8 mouse cellular contexts compared by ENCODE assay signal in genomic region chr10:128179989-128180388, GRCm38 (mm10). TPM values are rescaled to one million over a fixed set of nuclear protein-coding genes. Genes with fewer than 3 reads are reported as not detected.
A peak's percentile ranks its signal among the peaks of the same experiment; 100 is the strongest.
DNase-seq lines count a peak whose midpoint lies in the region; ATAC-seq and TF ChIP-seq lines count a peak whose summit lies in the region.

TSS of gene Rbms2 (minus strand) at chr10:128180297.

- no peaks in the 10 kb centered on the region for H3K27me3 ChIP-seq in thymus, adult 2 months (ENCODE audit: control insufficient read depth, insufficient read depth, low read length)
- no peaks in the 10 kb centered on the region for H3K27me3 ChIP-seq in embryonic facial prominence, embryonic 11.5 days (ENCODE audit: control insufficient read depth, insufficient read depth, low read length)

- no peak within 1 kb of the TSS for H3K27ac ChIP-seq in thymus, adult 2 months (ENCODE audit: control insufficient read depth, insufficient read depth, low read length)
- H3K27ac ChIP-seq in embryonic facial prominence, embryonic 11.5 days (replicated peaks; ENCODE audit: low read depth, low read length) = 0 out of 2 replicates have a peak within 1 kb of the TSS, but pooled peaks have one; percentile 28

- H3K4me1 ChIP-seq in thymus, adult 2 months (replicated peaks; ENCODE audit: control insufficient read depth, insufficient read depth, low read length) = peaks cover 6% of the 10 kb centered on the region
- H3K4me1 ChIP-seq in embryonic facial prominence, embryonic 11.5 days (ENCODE audit: control insufficient read depth, insufficient read depth, low read length) = peaks cover 3% of the 10 kb centered on the region; the same call in 1 of the 2 replicates

- TF ChIP-seq POLR2A in thymus, adult 2 months (IDR thresholded peaks at IDR 0.05; ENCODE audit: control insufficient read depth, extremely low read depth, insufficient read depth, low read length, poor library complexity) = no peak

- peak within 1 kb of the TSS; percentile 26 for H3K9ac ChIP-seq in embryonic facial prominence, embryonic 11.5 days (replicated peaks; ENCODE audit: low read length)

- DNase-seq in thymus, adult 2 months = no peak
- DNase-seq in thymus, postnatal 10 days (ENCODE audit: low spot score in 2 of 2) = no peak
- DNase-seq in embryonic facial prominence, embryonic 11.5 days (ENCODE audit: low spot score) = peak; percentile 29
- peak; percentile 42 to 48 for DNase-seq in heart, postnatal 14 days
- DNase-seq in layer of hippocampus, postnatal 14 days (ENCODE audit: low spot score in 2 of 2) = no peak
- DNase-seq in lung, postnatal 36 days = peak; percentile 84
- no peak for DNase-seq in spleen, postnatal 4 days (ENCODE audit: low spot score in 2 of 2)
- no peak for DNase-seq in right cerebral cortex, postnatal 4 days

- no peak for ATAC-seq in embryonic facial prominence, embryonic 11.5 days (replicated peaks; ENCODE audit: insufficient number of reproducible peaks, low FRiP score, low TSS enrichment, low read depth)

- H3K9me3 ChIP-seq in embryonic facial prominence, embryonic 11.5 days (replicated peaks; ENCODE audit: control insufficient read depth, low read length) = no peaks in the 10 kb centered on the region

- TF ChIP-seq CTCF in thymus, adult 2 months (IDR thresholded peaks at IDR 0.05; ENCODE audit: borderline replicate concordance, control insufficient read depth, extremely low read depth, insufficient read depth, low read length, poor library complexity) = no peak

- no peak within 1 kb of the TSS for H3K4me3 ChIP-seq in thymus, adult 2 months (ENCODE audit: control insufficient read depth, insufficient read depth, low read length)
- no peak within 1 kb of the TSS for H3K4me3 ChIP-seq in embryonic facial prominence, embryonic 11.5 days (ENCODE audit: low read depth, low read length)

- no peaks in the 10 kb centered on the region for H3K36me3 ChIP-seq in thymus, adult 2 months (ENCODE audit: control insufficient read depth, insufficient read depth, low read length)
- H3K36me3 ChIP-seq in embryonic facial prominence, embryonic 11.5 days (replicated peaks; ENCODE audit: control insufficient read depth, insufficient read depth, low read depth, low read length) = no peaks in the 10 kb centered on the region

- intact Hi-C loops in heart, postnatal 14 days (cut with DNase I) = no loop called here

- WGBS in thymus, adult 2 months = 62% methylated on average over 6 of the region's 6 CpGs
- under 1% methylated on average over 6 of the region's 6 CpGs for WGBS in embryonic facial prominence, embryonic 11.5 days

- H3K4me2 ChIP-seq in embryonic facial prominence, embryonic 11.5 days (ENCODE audit: low read depth, low read length) = peak within 1 kb of the TSS; percentile 11; the same call in 1 of the 2 replicates

RNA-seq across cellular contexts. Expression of gene Rbms2, which starts in this region (rescaled TPM):
- 65.3 and 76.2 TPM in 2 replicates for polyA plus RNA-seq in thymus, adult 2 months (2012; rRNA removed)
- polyA plus RNA-seq in embryonic facial prominence, embryonic 11.5 days (2014; fragmentation: Nextera tagmentation; extraction: Ambion mirVana) = 24.5 and 24.6 TPM in 2 replicates
- total RNA-seq in heart, postnatal 14 days (2021) = 10 to 100 TPM; 79.3 to 82.2 TPM
- 10 to 100 TPM; 13.4 to 14.6 TPM for total RNA-seq in layer of hippocampus, postnatal 14 days (2021)

Comparison
In these comparisons a context has a peak if more than half of its experiments do, and no peak if none do; other contexts are left out.
1. RNA of gene Rbms2 (total RNA-seq): 79.3 to 82.2 TPM in heart, postnatal 14 days; 13.4 to 14.6 TPM in layer of hippocampus, postnatal 14 days; every median in the first group is over 4 times any median in the second.
2. DNase-seq: peak in embryonic facial prominence, embryonic 11.5 days (single experiment), heart, postnatal 14 days (2 of 2) and lung, postnatal 36 days (single experiment); none in thymus, adult 2 months (single experiment), thymus, postnatal 10 days (0 of 2), layer of hippocampus, postnatal 14 days (0 of 2), spleen, postnatal 4 days (0 of 2) and right cerebral cortex, postnatal 4 days (single experiment).